Mouse (Mus musculus): Measurements from ENCODE around the gene Pkig.

Gene Pkig

GRCm38 (mm10) chr2:163766261-163766660 is 108.1 kb downstream of the Pkig start:
- Histone ChIP-seq H3K27me3 (ENCODE audit: control insufficient read depth, insufficient read depth, low read length, poor library complexity, severe bottlenecking) (no peaks in the 10 kb centered on the region), H3K36me3 (ENCODE audit: control insufficient read depth, insufficient read depth, low read length, poor library complexity, severe bottlenecking) (no peaks in the 10 kb centered on the region)

GRCm38 (mm10) chr2:163766890-163767289 is 108.7 kb downstream of the Pkig start:
- no peaks in the 10 kb centered on the region for H3K36me3 ChIP-seq (ENCODE audit: control insufficient read depth, insufficient read depth, low read length, poor library complexity, severe bottlenecking)

More at GRCm38 (mm10) chr2:163766261-163766660, 108.1 kb downstream of the Pkig start:
- no peak for DNase-seq (ENCODE audit: low read depth, low spot score)

GRCm38 (mm10) chr2:163770731-163771130 is 112.5 kb downstream of the Pkig start:
- H3K27me3 ChIP-seq (ENCODE audit: control insufficient read depth, insufficient read depth, low read length, poor library complexity, severe bottlenecking) = no peaks in the 10 kb centered on the region

More at GRCm38 (mm10) chr2:163766890-163767289, 108.7 kb downstream of the Pkig start:
- no peaks in the 10 kb centered on the region for H3K27me3 ChIP-seq (ENCODE audit: control insufficient read depth, insufficient read depth, low read length, poor library complexity, severe bottlenecking)
- no peak for DNase-seq (ENCODE audit: low read depth, low spot score)

More at GRCm38 (mm10) chr2:163770731-163771130, 112.5 kb downstream of the Pkig start:
- H3K36me3 ChIP-seq (ENCODE audit: control insufficient read depth, insufficient read depth, low read length, poor library complexity, severe bottlenecking) = no peaks in the 10 kb centered on the region
- DNase-seq (ENCODE audit: low read depth, low spot score) = no peak
